Mouse (Mus musculus): ENCODE measurements at regions not wholly inside any gene's neighbourhood (a gene's known extent, or its start where the extent isn't known, plus 50 kb on each side); places are given as distances from the start of the nearest gene placed in this dataset.

DNA sequence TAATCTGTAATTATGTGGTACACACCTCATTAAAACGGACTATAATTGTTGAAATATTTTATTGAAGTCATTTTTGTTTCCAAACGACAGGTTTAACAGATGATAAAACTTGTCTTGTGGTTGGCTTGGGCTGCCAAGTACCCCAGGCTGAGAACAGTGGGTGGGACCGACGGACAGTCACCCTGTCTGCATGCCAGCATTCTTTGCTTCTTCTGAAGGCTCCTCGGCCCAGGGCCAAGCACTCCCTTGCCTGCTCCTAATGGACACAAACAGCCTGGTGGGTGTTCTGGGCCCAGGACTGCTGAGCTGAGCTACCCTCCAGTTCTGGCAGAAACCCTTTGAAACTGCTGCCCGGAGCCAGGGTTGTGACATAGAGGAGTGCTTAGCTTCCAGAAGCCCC is 227.4 kb downstream of the 3110018I06Rik start:
- 65% methylated on average over 6 of the region's 6 CpGs for WGBS

DNA sequence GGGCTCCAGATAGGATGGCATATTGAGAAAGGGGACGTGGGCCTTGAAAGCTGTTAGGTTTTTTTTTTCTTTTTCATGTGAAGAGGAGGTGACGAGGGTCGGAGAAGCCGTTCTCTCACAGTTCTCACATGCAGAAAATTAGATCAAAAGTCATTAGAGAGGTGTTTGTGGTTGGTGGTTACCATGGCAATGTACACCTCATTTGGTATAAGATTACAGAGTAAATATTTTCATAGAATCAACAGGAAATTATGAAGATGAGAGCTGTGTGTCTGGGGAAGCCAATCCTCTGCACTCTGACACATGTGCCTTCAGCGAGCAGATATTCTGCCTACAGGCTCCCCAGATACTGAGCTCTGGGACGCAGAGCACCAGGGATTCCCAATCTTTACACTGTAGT is 232.5 kb downstream of the 3110018I06Rik start:
- WGBS: 82% methylated on average over 6 of the region's 6 CpGs
- Histone ChIP-seq H3K36me3 (ENCODE audit: control insufficient read depth, insufficient read depth, low read length) (no peaks in the 10 kb centered on the region), H3K4me3 (ENCODE audit: low read depth, low read length) (no peak overlapping the region), H3K4me1 (ENCODE audit: control insufficient read depth, insufficient read depth, insufficient read length, low read length) (no peaks in the 10 kb centered on the region), H3K27me3 (ENCODE audit: control insufficient read depth, insufficient read depth, low read length) (no peaks in the 10 kb centered on the region), H3K27ac (ENCODE audit: insufficient read depth, low read depth, low read length) (no peak overlapping the region)
- TF ChIP-seq CTCF (IDR thresholded peaks at IDR 0.05; ENCODE audit: extremely low read depth, insufficient read length, insufficient replicate concordance, low read depth, low read length): no peak
- TF ChIP-seq POLR2A (IDR thresholded peaks at IDR 0.05; ENCODE audit: low read depth, low read length): no peak

More for the DNA sequence above, 227.4 kb downstream of the 3110018I06Rik start:
- H3K4me1 ChIP-seq (ENCODE audit: control insufficient read depth, insufficient read depth, insufficient read length, low read length): peaks cover 3% of the 10 kb centered on the region; the same call in 1 of the 2 replicates
- no peaks in the 10 kb centered on the region for H3K27me3 ChIP-seq (ENCODE audit: control insufficient read depth, insufficient read depth, low read length)
- no peak overlapping the region for H3K4me3 ChIP-seq (ENCODE audit: low read depth, low read length)
- H3K36me3 ChIP-seq (ENCODE audit: control insufficient read depth, insufficient read depth, low read length): no peaks in the 10 kb centered on the region
- no peak overlapping the region for H3K27ac ChIP-seq (ENCODE audit: insufficient read depth, low read depth, low read length)
- TF ChIP-seq CTCF (IDR thresholded peaks at IDR 0.05; ENCODE audit: extremely low read depth, insufficient read length, insufficient replicate concordance, low read depth, low read length): no peak

DNA sequence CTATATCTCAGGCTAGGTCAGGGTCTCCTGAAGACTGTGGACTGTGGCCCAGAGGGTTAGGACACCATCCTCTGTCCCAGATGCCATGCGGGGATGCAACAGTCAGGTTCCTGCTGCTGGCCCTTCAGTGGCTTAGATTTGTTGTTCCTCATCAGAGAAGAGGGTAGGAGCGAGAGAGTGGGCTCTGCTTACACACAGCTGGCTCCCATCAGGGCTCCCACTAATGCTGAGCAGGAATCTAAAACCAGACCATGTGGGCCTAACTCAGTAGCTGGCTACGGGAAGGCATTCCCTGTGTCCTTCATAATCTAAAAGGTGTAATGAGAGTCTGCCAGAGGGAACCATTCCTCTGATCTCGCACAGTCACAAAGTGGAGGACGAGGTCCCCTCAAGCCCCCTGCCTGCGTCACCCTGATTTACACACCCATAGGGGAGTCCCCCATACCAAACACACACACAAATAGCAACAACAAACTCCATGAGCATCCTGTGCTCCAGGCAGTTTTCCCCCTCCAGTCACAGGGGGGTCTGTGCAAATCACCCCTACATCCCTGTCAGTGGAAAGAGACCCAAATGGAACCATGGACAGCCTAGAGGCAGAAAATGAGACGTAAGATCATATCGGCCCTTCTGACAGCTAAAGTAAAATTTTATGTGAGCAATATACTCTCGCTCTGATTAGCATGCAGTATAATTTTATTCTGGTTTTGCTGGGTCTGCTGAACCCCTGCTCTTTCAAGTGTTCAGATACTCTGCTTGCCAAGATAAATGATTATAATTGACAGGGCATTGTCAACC is 234.8 kb downstream of the 3110018I06Rik start:
- H3K27ac ChIP-seq (ENCODE audit: insufficient read depth, low read depth, low read length): no peak overlapping the region
- 91% methylated on average over 9 of the region's 9 CpGs for WGBS
- H3K4me1 ChIP-seq (ENCODE audit: control insufficient read depth, insufficient read depth, insufficient read length, low read length): no peaks in the 10 kb centered on the region
- no peaks in the 10 kb centered on the region for H3K27me3 ChIP-seq (ENCODE audit: control insufficient read depth, insufficient read depth, low read length)
- TF ChIP-seq CTCF (IDR thresholded peaks at IDR 0.05; ENCODE audit: extremely low read depth, insufficient read length, insufficient replicate concordance, low read depth, low read length) (no peak), POLR2A (IDR thresholded peaks at IDR 0.05; ENCODE audit: low read depth, low read length) (no peak)
- no peaks in the 10 kb centered on the region for H3K36me3 ChIP-seq (ENCODE audit: control insufficient read depth, insufficient read depth, low read length)
- H3K4me3 ChIP-seq (ENCODE audit: low read depth, low read length): no peak overlapping the region

DNA sequence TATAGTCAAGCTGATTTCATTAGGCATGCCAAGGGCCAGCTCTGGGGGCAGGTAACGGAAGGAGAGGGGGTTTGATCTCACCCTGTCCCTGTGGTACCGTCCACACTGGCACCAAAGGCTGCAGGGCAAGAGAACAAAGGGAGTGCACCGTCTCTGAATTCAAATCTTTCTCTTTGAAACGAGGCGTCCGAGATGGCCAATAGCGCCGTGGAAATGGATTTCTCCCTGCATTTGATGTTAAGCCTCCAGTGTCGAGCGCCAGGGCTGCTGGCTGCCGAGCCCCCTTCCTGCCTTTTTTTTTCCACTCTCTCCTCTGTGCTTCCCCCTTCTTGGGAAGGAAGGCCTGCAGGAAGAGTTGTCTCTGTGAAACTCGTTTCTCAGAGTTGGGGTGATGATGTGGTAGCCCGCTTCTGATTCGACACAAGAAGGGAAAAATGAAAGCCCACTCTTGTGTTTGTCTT is 235.5 kb downstream of the 3110018I06Rik start:
- H3K4me3 ChIP-seq (ENCODE audit: low read depth, low read length): no peak overlapping the region
- no peak overlapping the region for H3K27ac ChIP-seq (ENCODE audit: insufficient read depth, low read depth, low read length)
- no peaks in the 10 kb centered on the region for H3K36me3 ChIP-seq (ENCODE audit: control insufficient read depth, insufficient read depth, low read length)
- WGBS: 76% methylated on average over 14 of the region's 14 CpGs
- H3K4me1 ChIP-seq (ENCODE audit: control insufficient read depth, insufficient read depth, insufficient read length, low read length): no peaks in the 10 kb centered on the region
- no peaks in the 10 kb centered on the region for H3K27me3 ChIP-seq (ENCODE audit: control insufficient read depth, insufficient read depth, low read length)
- TF ChIP-seq POLR2A (IDR thresholded peaks at IDR 0.05; ENCODE audit: low read depth, low read length) (no peak), CTCF (IDR thresholded peaks at IDR 0.05; ENCODE audit: extremely low read depth, insufficient read length, insufficient replicate concordance, low read depth, low read length) (no peak)

DNA sequence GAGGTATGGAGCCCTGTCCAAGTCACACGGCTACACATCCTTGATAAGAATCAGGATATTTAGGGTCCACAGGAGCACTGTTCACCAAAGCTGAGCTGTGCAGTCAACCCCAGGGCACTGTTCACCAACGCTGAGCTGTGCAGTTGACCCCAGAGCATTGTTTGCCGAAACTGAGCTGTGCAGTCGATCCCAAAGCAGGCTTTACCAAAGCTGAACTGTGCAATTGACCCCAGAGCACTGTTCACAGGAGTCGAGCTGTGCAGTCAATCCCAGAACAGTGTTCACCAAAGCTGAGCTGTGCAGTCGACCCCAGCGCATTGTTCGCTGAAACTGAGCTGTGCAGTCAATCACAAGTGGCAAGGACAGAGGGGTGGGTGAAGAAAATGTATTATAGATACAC is 236.0 kb downstream of the 3110018I06Rik start:
- 72% methylated on average over 8 of the region's 8 CpGs for WGBS
- no peaks in the 10 kb centered on the region for H3K4me1 ChIP-seq (ENCODE audit: control insufficient read depth, insufficient read depth, insufficient read length, low read length)
- no peaks in the 10 kb centered on the region for H3K36me3 ChIP-seq (ENCODE audit: control insufficient read depth, insufficient read depth, low read length)
- H3K4me3 ChIP-seq (ENCODE audit: low read depth, low read length): no peak overlapping the region
- H3K27me3 ChIP-seq (ENCODE audit: control insufficient read depth, insufficient read depth, low read length): no peaks in the 10 kb centered on the region
- no peak overlapping the region for H3K27ac ChIP-seq (ENCODE audit: insufficient read depth, low read depth, low read length)
- TF ChIP-seq CTCF (IDR thresholded peaks at IDR 0.05; ENCODE audit: extremely low read depth, insufficient read length, insufficient replicate concordance, low read depth, low read length) (no peak), POLR2A (IDR thresholded peaks at IDR 0.05; ENCODE audit: low read depth, low read length) (no peak)

DNA sequence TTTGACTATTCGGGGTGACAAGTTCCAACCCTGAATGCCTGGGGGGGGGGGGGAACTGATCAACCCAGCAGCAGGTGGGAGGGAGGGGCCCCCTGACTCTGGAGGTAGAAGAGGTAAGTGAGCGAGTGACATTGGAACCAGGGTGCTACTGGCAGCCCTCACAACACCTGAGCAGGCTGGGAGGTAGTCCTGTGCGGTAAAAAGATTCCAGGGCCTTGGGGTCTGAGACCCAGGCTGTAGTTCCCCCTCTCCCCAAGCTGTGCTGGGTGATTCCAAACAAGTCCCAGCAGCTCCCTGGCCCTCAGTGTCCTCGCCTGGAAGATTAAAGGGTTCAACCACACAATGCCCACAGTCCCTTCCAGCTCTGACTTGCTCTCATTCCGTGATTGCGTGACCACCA is 240.4 kb downstream of the 3110018I06Rik start:
- Histone ChIP-seq H3K27me3 (ENCODE audit: control insufficient read depth, insufficient read depth, low read length) (no peaks in the 10 kb centered on the region), H3K4me1 (ENCODE audit: control insufficient read depth, insufficient read depth, insufficient read length, low read length) (no peaks in the 10 kb centered on the region), H3K4me3 (ENCODE audit: low read depth, low read length) (no peak overlapping the region), H3K36me3 (ENCODE audit: control insufficient read depth, insufficient read depth, low read length) (no peaks in the 10 kb centered on the region), H3K27ac (ENCODE audit: insufficient read depth, low read depth, low read length) (no peak overlapping the region)
- no peak for TF ChIP-seq POLR2A (IDR thresholded peaks at IDR 0.05; ENCODE audit: low read depth, low read length)
- TF ChIP-seq CTCF (IDR thresholded peaks at IDR 0.05; ENCODE audit: extremely low read depth, insufficient read length, insufficient replicate concordance, low read depth, low read length): no peak
- WGBS: 77% methylated on average over 6 of the region's 6 CpGs

DNA sequence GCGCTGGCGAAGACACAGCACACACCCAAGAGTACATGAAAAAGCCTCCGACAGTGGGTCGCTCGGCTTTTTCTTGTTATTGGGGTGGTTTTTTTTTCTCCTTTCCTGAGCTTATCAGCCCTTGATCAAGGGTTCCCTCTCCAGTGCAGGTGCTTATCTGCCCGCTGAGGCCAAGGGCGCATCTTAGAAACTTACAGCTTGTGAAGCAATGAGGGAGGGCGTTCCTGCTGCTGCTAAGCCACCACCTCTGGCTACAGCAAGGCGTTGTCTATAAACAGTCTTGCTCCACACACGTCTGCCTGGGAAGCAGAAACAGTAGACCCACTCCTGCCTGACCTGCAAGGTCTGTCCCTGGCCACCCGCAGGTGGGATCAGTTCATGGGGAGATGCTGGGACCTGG is 240.9 kb downstream of the 3110018I06Rik start:
- no peaks in the 10 kb centered on the region for H3K27me3 ChIP-seq (ENCODE audit: control insufficient read depth, insufficient read depth, low read length)
- TF ChIP-seq CTCF (IDR thresholded peaks at IDR 0.05; ENCODE audit: extremely low read depth, insufficient read length, insufficient replicate concordance, low read depth, low read length) (no peak), POLR2A (IDR thresholded peaks at IDR 0.05; ENCODE audit: low read depth, low read length) (no peak)
- H3K4me3 ChIP-seq (ENCODE audit: low read depth, low read length): no peak overlapping the region
- no peak overlapping the region for H3K27ac ChIP-seq (ENCODE audit: insufficient read depth, low read depth, low read length)
- no peaks in the 10 kb centered on the region for H3K4me1 ChIP-seq (ENCODE audit: control insufficient read depth, insufficient read depth, insufficient read length, low read length)
- WGBS: 66% methylated on average over 11 of the region's 11 CpGs
- no peaks in the 10 kb centered on the region for H3K36me3 ChIP-seq (ENCODE audit: control insufficient read depth, insufficient read depth, low read length)

Data from small intestine, adult 2 months (tissue).